Mouse (Mus musculus): ENCODE results near the gene Ehd4.

- TF ChIP-seq KAT2A (IDR thresholded peaks at IDR 0.05; ENCODE audit: insufficient replicate concordance, low read length) (no peak), USF2 (conservative IDR thresholded peaks at IDR 0.05; ENCODE audit: low read depth, low read length) (no peak)
These were observed 92.2 kb downstream of the Ehd4 start for GRCm38 (mm10) chr2:120062248-120062647.

Measured in CH12.LX (cell line).